11 mouse cellular contexts compared by ENCODE assay signal in genomic region chr7:97386806-97387370, GRCm38 (mm10). TPM values are rescaled to one million over a fixed set of nuclear protein-coding genes. Genes with fewer than 3 reads are reported as not detected.
DNase-seq lines count a peak whose midpoint lies in the region; ATAC-seq and TF ChIP-seq lines count a peak whose summit lies in the region.
"Had no signal": no experiment of that assay in that cellular context is flagged by ENCODE, and none has a peak within 500 bp of the region (broad histone marks: within the 10 kb centered on the region; RNA-seq: fewer than 3 reads in every experiment).

No protein-coding gene starts in this region.

- no peak overlapping the region for H3K9ac ChIP-seq in midbrain, embryonic 14.5 days (replicated peaks; ENCODE audit: low read length)
- no peak overlapping the region for H3K9ac ChIP-seq in hindbrain, postnatal 0 days (replicated peaks; ENCODE audit: low read length)
- no peak overlapping the region for H3K9ac ChIP-seq in kidney, embryonic 16.5 days (replicated peaks; ENCODE audit: low read length)
- H3K9ac ChIP-seq: embryonic facial prominence, embryonic 15.5 days; limb, embryonic 15.5 days had no signal

- no peaks in the 10 kb centered on the region for H3K9me3 ChIP-seq in midbrain, embryonic 14.5 days (ENCODE audit: control insufficient read depth, low read length)
- no peaks in the 10 kb centered on the region for H3K9me3 ChIP-seq in midbrain, embryonic 10.5 days (replicated peaks)
- no peaks in the 10 kb centered on the region for H3K9me3 ChIP-seq in hindbrain, postnatal 0 days (ENCODE audit: low read length)
- H3K9me3 ChIP-seq in kidney, embryonic 16.5 days (ENCODE audit: low read length): no peaks in the 10 kb centered on the region
- H3K9me3 ChIP-seq: embryonic facial prominence, embryonic 15.5 days; G1E; limb, embryonic 15.5 days had no signal

- no peak for ATAC-seq in midbrain, embryonic 14.5 days (ENCODE audit: low FRiP score, low TSS enrichment)
- ATAC-seq in hindbrain, postnatal 0 days: peak; percentile 94
- no peak for ATAC-seq in kidney, embryonic 16.5 days (ENCODE audit: low FRiP score, low TSS enrichment)
- no peak for ATAC-seq in megakaryocyte-erythroid progenitor cell, adult 5-6 weeks (replicated peaks; ENCODE audit: low FRiP score, low TSS enrichment, poor library complexity, severe bottlenecking)

- DNase-seq in midbrain, embryonic 14.5 days: peak; percentile 24
- DNase-seq in midbrain, embryonic 10.5 days (ENCODE audit: low spot score): no peak
- DNase-seq in frontal cortex, adult 2 months (ENCODE audit: extremely low spot score in 1 of 2, low spot score in 1 of 2): peak; percentile 69 to 87
- DNase-seq in hindbrain, postnatal 0 days (ENCODE audit: low spot score): peak; percentile 90
- no peak for DNase-seq in spleen, adult 18-20 months

- no peak overlapping the region for H3K27ac ChIP-seq in midbrain, embryonic 14.5 days (replicated peaks; ENCODE audit: low read depth, low read length)
- H3K27ac ChIP-seq in midbrain, embryonic 10.5 days (replicated peaks): no peak overlapping the region
- H3K27ac ChIP-seq in hindbrain, postnatal 0 days: peak overlapping the region; percentile 75
- H3K27ac ChIP-seq in olfactory bulb, adult 2 months (ENCODE audit: insufficient read depth, low read depth, low read length): 0 out of 2 replicates have a peak overlapping the region, but pooled peaks have one; percentile 36
- H3K27ac ChIP-seq in kidney, embryonic 16.5 days (ENCODE audit: low read length): no peak overlapping the region
- H3K27ac ChIP-seq: embryonic facial prominence, embryonic 15.5 days; limb, embryonic 15.5 days had no signal

- TF ChIP-seq CTCF in hindbrain, postnatal 0 days (IDR thresholded peaks at IDR 0.05; ENCODE audit: low read depth): peak; percentile 43
- TF ChIP-seq CTCF in olfactory bulb, adult 2 months (IDR thresholded peaks at IDR 0.05; ENCODE audit: insufficient read depth, low read depth, low read length): no peak

- H3K4me1 ChIP-seq in midbrain, embryonic 14.5 days (ENCODE audit: control insufficient read depth, insufficient read depth, low read length): no peaks in the 10 kb centered on the region
- no peaks in the 10 kb centered on the region for H3K4me1 ChIP-seq in midbrain, embryonic 10.5 days
- no peaks in the 10 kb centered on the region for H3K4me1 ChIP-seq in hindbrain, postnatal 0 days (ENCODE audit: insufficient read depth, low read length)
- 0 out of 2 replicates have a peak, but pooled peaks cover 2% of the 10 kb centered on the region for H3K4me1 ChIP-seq in olfactory bulb, adult 2 months (ENCODE audit: control insufficient read depth, insufficient read depth, low read length)
- H3K4me1 ChIP-seq in kidney, embryonic 16.5 days (ENCODE audit: insufficient read depth, low read length): no peaks in the 10 kb centered on the region
- H3K4me1 ChIP-seq: embryonic facial prominence, embryonic 15.5 days; limb, embryonic 15.5 days had no signal

- peaks cover 72% of the 10 kb centered on the region for H3K36me3 ChIP-seq in midbrain, embryonic 14.5 days (ENCODE audit: control insufficient read depth, insufficient read depth, low read length)
- peaks cover 100% of the 10 kb centered on the region for H3K36me3 ChIP-seq in midbrain, embryonic 10.5 days
- peaks cover 12% of the 10 kb centered on the region for H3K36me3 ChIP-seq in hindbrain, postnatal 0 days (ENCODE audit: insufficient read depth, low read length)
- peaks cover 70% of the 10 kb centered on the region for H3K36me3 ChIP-seq in kidney, embryonic 16.5 days (ENCODE audit: insufficient read depth, low read length)

- TF ChIP-seq POLR2A in olfactory bulb, adult 2 months (IDR thresholded peaks at IDR 0.05; ENCODE audit: insufficient read depth, low read depth, low read length): no peak

- 89% methylated on average over 5 of the region's 5 CpGs for WGBS in midbrain, embryonic 14.5 days
- 96% methylated on average over 5 of the region's 5 CpGs for WGBS in midbrain, embryonic 10.5 days
- 48% methylated on average over 5 of the region's 5 CpGs for WGBS in hindbrain, postnatal 0 days
- whole genome bisulfite sequencing in olfactory bulb, adult 2 months: 47% methylated on average over 5 of the region's 5 CpGs
- 90% methylated on average over 5 of the region's 5 CpGs for WGBS in kidney, embryonic 16.5 days

- H3K27me3 ChIP-seq in midbrain, embryonic 14.5 days (ENCODE audit: control insufficient read depth, insufficient read depth, low read length): no peaks in the 10 kb centered on the region
- H3K27me3 ChIP-seq in midbrain, embryonic 10.5 days (ENCODE audit: low read depth, poor library complexity, severe bottlenecking): no peaks in the 10 kb centered on the region
- no peaks in the 10 kb centered on the region for H3K27me3 ChIP-seq in hindbrain, postnatal 0 days (ENCODE audit: insufficient read depth, low read length)
- H3K27me3 ChIP-seq in kidney, embryonic 16.5 days (ENCODE audit: insufficient read depth, low read length): no peaks in the 10 kb centered on the region
- H3K27me3 ChIP-seq: embryonic facial prominence, embryonic 15.5 days; limb, embryonic 15.5 days had no signal

- no peak overlapping the region for H3K4me3 ChIP-seq in midbrain, embryonic 14.5 days (replicated peaks; ENCODE audit: low read depth, low read length)
- no peak overlapping the region for H3K4me3 ChIP-seq in midbrain, embryonic 10.5 days
- no peak overlapping the region for H3K4me3 ChIP-seq in hindbrain, postnatal 0 days (ENCODE audit: low read length)
- H3K4me3 ChIP-seq in olfactory bulb, adult 2 months (ENCODE audit: insufficient read depth, low read depth, low read length): no peak overlapping the region
- H3K4me3 ChIP-seq in kidney, embryonic 16.5 days (ENCODE audit: low read length): no peak overlapping the region
- H3K4me3 ChIP-seq: embryonic facial prominence, embryonic 15.5 days; limb, embryonic 15.5 days had no signal

- no peak overlapping the region for H3K4me2 ChIP-seq in midbrain, embryonic 14.5 days (ENCODE audit: low read length)
- no peak overlapping the region for H3K4me2 ChIP-seq in hindbrain, postnatal 0 days (ENCODE audit: low read depth, low read length)
- no peak overlapping the region for H3K4me2 ChIP-seq in kidney, embryonic 16.5 days (replicated peaks; ENCODE audit: low read depth, low read length)
- H3K4me2 ChIP-seq: embryonic facial prominence, embryonic 15.5 days; limb, embryonic 15.5 days had no signal

RNA-seq across cellular contexts. Expression of gene Ndufc2, which starts 12.9 kb away (rescaled TPM):
- polyA plus RNA-seq in midbrain, embryonic 14.5 days (2014; fragmentation: Nextera tagmentation; extraction: Ambion mirVana): 450 and 544 TPM in 2 replicates
- polyA plus RNA-seq in midbrain, embryonic 10.5 days (2016; fragmentation: Nextera tagmentation; extraction: Ambion mirVana): 308 and 330 TPM in 2 replicates
- polyA plus RNA-seq in frontal cortex, adult 2 months (2012; rRNA removed): 247 and 298 TPM in 2 replicates
- 340 and 423 TPM in 2 replicates for total RNA-seq in hindbrain, postnatal 0 days (2014; rRNA removed)
- 697 and 742 TPM in 2 replicates for polyA plus RNA-seq in hindbrain, postnatal 0 days (2015; fragmentation: Nextera tagmentation; extraction: Ambion mirVana)
- polyA plus RNA-seq in olfactory bulb, adult 2 months (2012; ENCODE audit: insufficient read depth, insufficient read length, low replicate concordance, missing spikeins): not detected in 2 replicates
- polyA plus RNA-seq in kidney, embryonic 16.5 days (2015; fragmentation: Nextera tagmentation; extraction: Ambion mirVana): 324 and 325 TPM in 2 replicates
- 188 and 266 TPM in 2 replicates for total RNA-seq in megakaryocyte-erythroid progenitor cell, adult 5-6 weeks (2014; fragmentation: Nextera tagmentation)
- 369 and 388 TPM in 2 replicates for total RNA-seq in megakaryocyte-erythroid progenitor cell, adult 5-6 weeks (2017)

RNA-seq across cellular contexts. Expression of gene Alg8, which starts 15.5 kb away (rescaled TPM):
- 9.4 and 10.8 TPM in 2 replicates for polyA plus RNA-seq in midbrain, embryonic 14.5 days (2014; fragmentation: Nextera tagmentation; extraction: Ambion mirVana)
- 52.3 and 58.3 TPM in 2 replicates for polyA plus RNA-seq in midbrain, embryonic 10.5 days (2016; fragmentation: Nextera tagmentation; extraction: Ambion mirVana)
- polyA plus RNA-seq in frontal cortex, adult 2 months (2012; rRNA removed): 10.9 and 12.8 TPM in 2 replicates
- total RNA-seq in hindbrain, postnatal 0 days (2014; rRNA removed): 5.2 and 6.0 TPM in 2 replicates
- polyA plus RNA-seq in hindbrain, postnatal 0 days (2015; fragmentation: Nextera tagmentation; extraction: Ambion mirVana): 11.4 and 11.8 TPM in 2 replicates
- not detected in 2 replicates for polyA plus RNA-seq in olfactory bulb, adult 2 months (2012; ENCODE audit: insufficient read depth, insufficient read length, low replicate concordance, missing spikeins)
- 43.6 and 49.3 TPM in 2 replicates for polyA plus RNA-seq in kidney, embryonic 16.5 days (2015; fragmentation: Nextera tagmentation; extraction: Ambion mirVana)
- 67.6 and 71.5 TPM in 2 replicates for total RNA-seq in megakaryocyte-erythroid progenitor cell, adult 5-6 weeks (2014; fragmentation: Nextera tagmentation)
- 35.9 and 46.3 TPM in 2 replicates for total RNA-seq in megakaryocyte-erythroid progenitor cell, adult 5-6 weeks (2017)

RNA-seq across cellular contexts. Expression of gene Thrsp, which starts 30.6 kb away (rescaled TPM):
- 1.2 and 1.7 TPM in 2 replicates for polyA plus RNA-seq in midbrain, embryonic 14.5 days (2014; fragmentation: Nextera tagmentation; extraction: Ambion mirVana)
- 0.48 and 0.51 TPM in 2 replicates for polyA plus RNA-seq in midbrain, embryonic 10.5 days (2016; fragmentation: Nextera tagmentation; extraction: Ambion mirVana)
- polyA plus RNA-seq in frontal cortex, adult 2 months (2012; rRNA removed): 34.7 and 44.7 TPM in 2 replicates
- total RNA-seq in hindbrain, postnatal 0 days (2014; rRNA removed): 5.2 and 6.4 TPM in 2 replicates
- 6.3 and 7.7 TPM in 2 replicates for polyA plus RNA-seq in hindbrain, postnatal 0 days (2015; fragmentation: Nextera tagmentation; extraction: Ambion mirVana)
- polyA plus RNA-seq in olfactory bulb, adult 2 months (2012; ENCODE audit: insufficient read depth, insufficient read length, low replicate concordance, missing spikeins): not detected in 2 replicates
- 0.81 and 1.2 TPM in 2 replicates for polyA plus RNA-seq in kidney, embryonic 16.5 days (2015; fragmentation: Nextera tagmentation; extraction: Ambion mirVana)
- not detected in 2 replicates for total RNA-seq in megakaryocyte-erythroid progenitor cell, adult 5-6 weeks (2014; fragmentation: Nextera tagmentation)
- total RNA-seq in megakaryocyte-erythroid progenitor cell, adult 5-6 weeks (2017): not detected in 2 replicates
- polyA plus RNA-seq: G1E had no signal

RNA-seq across cellular contexts. Expression of gene Kctd21, which starts 54.8 kb away (rescaled TPM):
- polyA plus RNA-seq in midbrain, embryonic 14.5 days (2014; fragmentation: Nextera tagmentation; extraction: Ambion mirVana): 6.1 and 8.5 TPM in 2 replicates
- polyA plus RNA-seq in midbrain, embryonic 10.5 days (2016; fragmentation: Nextera tagmentation; extraction: Ambion mirVana): 4.4 and 5.3 TPM in 2 replicates
- 13.5 and 14.0 TPM in 2 replicates for polyA plus RNA-seq in frontal cortex, adult 2 months (2012; rRNA removed)
- 5.2 and 8.4 TPM in 2 replicates for total RNA-seq in hindbrain, postnatal 0 days (2014; rRNA removed)
- polyA plus RNA-seq in hindbrain, postnatal 0 days (2015; fragmentation: Nextera tagmentation; extraction: Ambion mirVana): 3.2 and 3.4 TPM in 2 replicates
- polyA plus RNA-seq in olfactory bulb, adult 2 months (2012; ENCODE audit: insufficient read depth, insufficient read length, low replicate concordance, missing spikeins): not detected in 2 replicates
- polyA plus RNA-seq in kidney, embryonic 16.5 days (2015; fragmentation: Nextera tagmentation; extraction: Ambion mirVana): 4.7 and 5.4 TPM in 2 replicates
- 0.69 and 1.6 TPM in 2 replicates for total RNA-seq in megakaryocyte-erythroid progenitor cell, adult 5-6 weeks (2014; fragmentation: Nextera tagmentation)
- 0.76 and 1.7 TPM in 2 replicates for total RNA-seq in megakaryocyte-erythroid progenitor cell, adult 5-6 weeks (2017)

RNA-seq across cellular contexts. Expression of gene Usp35, which starts 55.1 kb away (rescaled TPM):
- polyA plus RNA-seq in midbrain, embryonic 14.5 days (2014; fragmentation: Nextera tagmentation; extraction: Ambion mirVana): 3.9 and 4.4 TPM in 2 replicates
- polyA plus RNA-seq in midbrain, embryonic 10.5 days (2016; fragmentation: Nextera tagmentation; extraction: Ambion mirVana): 1.5 and 1.7 TPM in 2 replicates
- polyA plus RNA-seq in frontal cortex, adult 2 months (2012; rRNA removed): 17.1 and 18.8 TPM in 2 replicates
- 14.2 and 14.4 TPM in 2 replicates for total RNA-seq in hindbrain, postnatal 0 days (2014; rRNA removed)
- polyA plus RNA-seq in hindbrain, postnatal 0 days (2015; fragmentation: Nextera tagmentation; extraction: Ambion mirVana): 2.4 and 3.6 TPM in 2 replicates
- polyA plus RNA-seq in olfactory bulb, adult 2 months (2012; ENCODE audit: insufficient read depth, insufficient read length, low replicate concordance, missing spikeins): not detected in 2 replicates
- 1.3 and 1.7 TPM in 2 replicates for polyA plus RNA-seq in kidney, embryonic 16.5 days (2015; fragmentation: Nextera tagmentation; extraction: Ambion mirVana)
- 0.44 and 2.9 TPM in 2 replicates for total RNA-seq in megakaryocyte-erythroid progenitor cell, adult 5-6 weeks (2014; fragmentation: Nextera tagmentation)
- total RNA-seq in megakaryocyte-erythroid progenitor cell, adult 5-6 weeks (2017): not detected in 2 replicates

Comparison
In these comparisons a context has a peak if more than half of its experiments do, and no peak if none do; other contexts are left out.
1. DNase-seq: peak in midbrain, embryonic 14.5 days (single experiment), frontal cortex, adult 2 months (2 of 2) and hindbrain, postnatal 0 days (single experiment); none in midbrain, embryonic 10.5 days (single experiment) and spleen, adult 18-20 months (0 of 2).
2. H3K27ac ChIP-seq: peak in hindbrain, postnatal 0 days (single experiment) and olfactory bulb, adult 2 months (single experiment); none in midbrain, embryonic 14.5 days (single experiment), midbrain, embryonic 10.5 days (single experiment) and kidney, embryonic 16.5 days (single experiment).
3. RNA of gene Alg8, which starts 15.5 kb away (polyA plus RNA-seq): 52.3 to 58.3 TPM in midbrain, embryonic 10.5 days, 43.6 to 49.3 TPM in kidney, embryonic 16.5 days, 11.4 to 11.8 TPM in hindbrain, postnatal 0 days, 10.9 to 12.8 TPM in frontal cortex, adult 2 months and 9.4 to 10.8 TPM in midbrain, embryonic 14.5 days; not detected in olfactory bulb, adult 2 months; every median in the first group is over 10 times any median in the second.